Mouse (Mus musculus) myocyte (in vitro differentiated cells): ENCODE results near the gene Mad1l1. TPM values are rescaled to one million over a fixed set of nuclear protein-coding genes. Genes with fewer than 3 reads are reported as not detected.

ENCODE experiments used
- H3K27me3 ChIP-seq: one replicate; pipeline ENCODE4 v1.6.1; 2011; ENCODE audit not compliant: control insufficient read depth, insufficient read depth, insufficient read length
- H3K36me3 ChIP-seq: one replicate; pipeline ENCODE4 v1.6.1; 2011; ENCODE audit not compliant: control insufficient read depth, insufficient read depth
- H3K4me2 ChIP-seq: one replicate; pipeline ENCODE4 v1.6.1; 2011; ENCODE audit warnings: low read depth, control low read depth
- H3K4me3 ChIP-seq: one replicate; pipeline ENCODE4 v1.5.1; 2011; ENCODE audit warnings: mild to moderate bottlenecking, control low read depth, moderate library complexity
- H3K79me2 ChIP-seq: one replicate; pipeline ENCODE4 v1.6.1; 2011; ENCODE audit not compliant: control insufficient read depth, insufficient read depth
- H3ac ChIP-seq: one replicate; pipeline ENCODE4 v1.6.1; 2011; ENCODE audit not compliant: control insufficient read depth, insufficient read length
- CEBPB ChIP-seq: IDR thresholded peaks from 2 replicates; pipeline ENCODE4 v1.6.1; 2011; ENCODE audit warnings: mild to moderate bottlenecking, moderate library complexity; ENCODE audit not compliant: poor library complexity, insufficient read depth, severe bottlenecking
- E2F4 ChIP-seq: IDR thresholded peaks from one replicate; pipeline ENCODE4 v1.6.1; 2011; ENCODE audit warnings: mild to moderate bottlenecking, control low read depth, moderate library complexity; ENCODE audit not compliant: insufficient read depth
- MAX ChIP-seq: IDR thresholded peaks from one replicate; pipeline ENCODE4 v1.6.1; 2011; ENCODE audit warnings: low read depth, mild to moderate bottlenecking, control low read depth
- MYOD1 ChIP-seq, 3 experiments: IDR thresholded peaks; one replicate each; pipeline ENCODE4 v1.6.1; 2011; ENCODE audit warnings: control low read depth in 2 of 3, low read depth in 2 of 3, mild to moderate bottlenecking in 2 of 3, moderate library complexity in 1 of 3; ENCODE audit not compliant: insufficient read length in 2 of 3, control insufficient read depth in 1 of 3
- MYOG ChIP-seq, 3 experiments: IDR thresholded peaks; one replicate each; pipeline ENCODE4 v1.6.1; 2011; ENCODE audit warnings: control low read depth in 2 of 3, low read depth in 2 of 3, mild to moderate bottlenecking in 2 of 3; ENCODE audit not compliant: insufficient read length in 2 of 3, control insufficient read depth in 1 of 3, insufficient read depth in 1 of 3
- POLR2A ChIP-seq: IDR thresholded peaks from one replicate; pipeline ENCODE4 v1.6.1; 2011; ENCODE audit warnings: low read depth, mild to moderate bottlenecking, control low read depth, moderate library complexity; ENCODE audit not compliant: insufficient read length
- POLR2AphosphoS2 ChIP-seq: IDR thresholded peaks from one replicate; pipeline ENCODE4 v1.6.1; 2011; ENCODE audit warnings: low read depth, control low read depth; ENCODE audit not compliant: insufficient read length
- REST ChIP-seq: IDR thresholded peaks from one replicate; pipeline ENCODE4 v1.6.1; 2011; ENCODE audit warnings: mild to moderate bottlenecking, control low read depth, moderate library complexity; ENCODE audit not compliant: insufficient read depth, insufficient read length
- SRF ChIP-seq: IDR thresholded peaks from one replicate; pipeline ENCODE4 v1.6.1; 2011; ENCODE audit warnings: low read depth; ENCODE audit not compliant: control insufficient read depth, insufficient read length
- TCF12 ChIP-seq: IDR thresholded peaks from one replicate; pipeline ENCODE4 v1.6.1; 2011; ENCODE audit warnings: mild to moderate bottlenecking, control low read depth; ENCODE audit not compliant: poor library complexity, insufficient read depth, severe bottlenecking
- TCF3 ChIP-seq: IDR thresholded peaks from one replicate; pipeline ENCODE4 v1.6.1; 2011; ENCODE audit warnings: low read depth, control low read depth; ENCODE audit not compliant: insufficient read length
- USF1 ChIP-seq: IDR thresholded peaks from one replicate; pipeline ENCODE4 v1.6.1; 2011; ENCODE audit warnings: low read depth, mild to moderate bottlenecking, control low read depth, moderate library complexity
- polyA plus RNA-seq: library from polyadenylated mRNA; unstranded; fragments of >200 nt; fragmentation: generic; extraction: Trizol; gene quantifications from one replicate; pipeline ENCODE4 v1.2.1, GENCODE M21; 2012; ENCODE audit warnings: missing spikeins

The Mad1l1 gene
- polyA plus RNA-seq, 1 experiment: 35.6 TPM

DNA sequence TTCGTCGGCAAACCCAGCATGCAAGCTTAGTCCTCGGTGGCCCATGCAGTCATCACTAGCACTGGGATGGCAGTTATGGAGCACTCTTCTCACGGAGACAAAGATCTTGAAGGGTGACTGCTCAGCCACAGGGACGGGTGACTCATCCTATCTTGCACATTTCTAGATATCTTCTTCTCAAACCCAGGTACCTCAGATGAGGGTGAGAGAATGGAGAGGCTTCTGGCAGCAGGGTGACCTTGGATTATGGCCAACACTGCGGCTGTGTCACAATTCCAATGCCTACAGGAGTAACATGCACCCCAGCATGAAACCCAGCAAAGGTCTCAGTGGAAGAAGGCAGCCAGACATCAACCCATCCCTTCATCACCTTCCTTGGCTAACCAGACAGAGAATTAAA, 154.3 kb downstream of the Mad1l1 start:
- no peak overlapping the region for H3K4me3 ChIP-seq
- H3K27me3 ChIP-seq: no peaks in the 10 kb centered on the region
- H3K4me2 ChIP-seq: no peak overlapping the region

GRCm38 (mm10) chr5:140163947-140164346, 157.4 kb downstream of the Mad1l1 start:
- Histone ChIP-seq H3K36me3 (no peaks in the 10 kb centered on the region), H3ac (no peak overlapping the region), H3K79me2 (no peaks in the 10 kb centered on the region), H3K4me3 (no peak overlapping the region), H3K4me2 (no peak overlapping the region), H3K27me3 (no peaks in the 10 kb centered on the region)
- TF ChIP-seq TCF12 (no peak), USF1 (no peak), CEBPB (no peak), MAX (no peak), TCF3 (no peak), MYOD1 (IDR thresholded peaks at IDR 0.05; ENCODE audit: control insufficient read depth in 1 of 3, insufficient read length in 2 of 3, low read depth in 2 of 3) (no peak), POLR2AphosphoS2 (no peak), MYOG (IDR thresholded peaks at IDR 0.05; ENCODE audit: control insufficient read depth in 1 of 3, insufficient read depth in 1 of 3, insufficient read length in 2 of 3, low read depth in 2 of 3) (no peak), SRF (no peak), POLR2A (no peak), E2F4 (no peak), REST (no peak)

More for the DNA sequence above, 154.3 kb downstream of the Mad1l1 start:
- Histone ChIP-seq H3K79me2 (no peaks in the 10 kb centered on the region), H3ac (no peak overlapping the region), H3K36me3 (no peaks in the 10 kb centered on the region)
- TF ChIP-seq CEBPB (no peak), E2F4 (no peak), TCF3 (no peak)

DNA sequence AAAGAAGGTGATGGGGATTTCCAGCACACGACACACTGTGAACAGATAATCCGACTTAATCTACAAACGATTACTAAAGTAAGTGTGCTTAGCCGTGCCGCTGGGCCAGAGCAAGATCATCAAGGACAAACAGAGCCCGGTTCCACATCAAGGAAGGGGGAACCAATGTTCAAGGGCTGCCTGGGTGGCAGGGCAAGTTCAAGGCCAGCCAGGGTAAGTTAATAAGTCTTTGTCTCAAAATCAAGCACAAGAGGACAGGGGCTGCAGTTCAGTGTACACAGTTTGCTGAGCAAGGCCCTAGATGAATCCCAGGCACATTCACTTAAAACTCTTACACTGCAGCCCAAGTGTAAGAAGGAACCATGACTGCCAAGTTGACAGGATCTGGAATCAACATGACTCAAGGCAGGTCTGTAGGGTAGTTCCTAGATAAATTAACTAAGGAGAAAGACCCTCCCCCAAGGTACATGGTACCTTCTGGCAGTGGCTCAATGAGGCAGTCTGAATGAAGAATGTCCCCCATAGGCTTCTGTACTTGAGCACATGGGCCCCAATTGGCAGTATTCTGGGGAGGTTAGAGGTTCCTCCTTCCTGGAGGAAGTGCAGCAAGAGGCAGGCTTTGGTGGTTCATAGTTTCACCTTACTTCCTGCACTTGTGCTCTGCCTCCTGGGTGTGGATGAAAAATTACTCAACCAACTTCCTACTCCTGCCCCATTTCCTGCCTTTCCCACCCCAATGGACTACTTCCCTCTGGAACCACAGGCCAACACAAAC, 159.1 kb downstream of the Mad1l1 start:
- no peaks in the 10 kb centered on the region for H3K36me3 ChIP-seq
- H3ac ChIP-seq: no peak overlapping the region
- no peak overlapping the region for H3K4me3 ChIP-seq
- TF ChIP-seq TCF12 (no peak), USF1 (no peak)
- H3K79me2 ChIP-seq: no peaks in the 10 kb centered on the region
- no peak overlapping the region for H3K4me2 ChIP-seq
- H3K27me3 ChIP-seq: no peaks in the 10 kb centered on the region

DNA sequence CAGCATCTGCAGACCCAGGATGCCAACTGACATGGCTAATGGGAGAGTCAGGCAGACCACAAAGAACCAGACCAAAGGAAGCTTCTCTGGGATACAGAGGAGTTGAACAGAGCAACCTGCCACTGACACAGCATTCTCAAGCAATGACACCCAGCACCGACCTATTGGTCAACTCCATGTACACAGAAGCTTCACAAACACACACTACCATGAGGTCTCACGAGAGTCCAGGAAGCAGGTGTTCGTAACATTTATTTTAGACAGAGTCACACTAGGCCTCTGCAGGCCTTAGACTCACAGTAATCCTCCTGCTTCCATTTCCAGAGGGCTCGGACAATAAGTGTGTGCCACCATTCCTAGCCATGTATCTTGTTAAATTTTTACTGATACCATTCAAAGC, 162.3 kb downstream of the Mad1l1 start:
- TF ChIP-seq POLR2A (no peak), CEBPB (no peak), MYOD1 (IDR thresholded peaks at IDR 0.05; ENCODE audit: control insufficient read depth in 1 of 3, insufficient read length in 2 of 3, low read depth in 2 of 3) (no peak), TCF3 (no peak), MAX (no peak), TCF12 (no peak), REST (no peak), MYOG (IDR thresholded peaks at IDR 0.05; ENCODE audit: control insufficient read depth in 1 of 3, insufficient read depth in 1 of 3, insufficient read length in 2 of 3, low read depth in 2 of 3) (no peak)
- H3K4me3 ChIP-seq: no peak overlapping the region
- H3K27me3 ChIP-seq: no peaks in the 10 kb centered on the region
- no peak overlapping the region for H3K4me2 ChIP-seq
- H3K79me2 ChIP-seq: no peaks in the 10 kb centered on the region
- H3ac ChIP-seq: no peak overlapping the region
- no peaks in the 10 kb centered on the region for H3K36me3 ChIP-seq

DNA sequence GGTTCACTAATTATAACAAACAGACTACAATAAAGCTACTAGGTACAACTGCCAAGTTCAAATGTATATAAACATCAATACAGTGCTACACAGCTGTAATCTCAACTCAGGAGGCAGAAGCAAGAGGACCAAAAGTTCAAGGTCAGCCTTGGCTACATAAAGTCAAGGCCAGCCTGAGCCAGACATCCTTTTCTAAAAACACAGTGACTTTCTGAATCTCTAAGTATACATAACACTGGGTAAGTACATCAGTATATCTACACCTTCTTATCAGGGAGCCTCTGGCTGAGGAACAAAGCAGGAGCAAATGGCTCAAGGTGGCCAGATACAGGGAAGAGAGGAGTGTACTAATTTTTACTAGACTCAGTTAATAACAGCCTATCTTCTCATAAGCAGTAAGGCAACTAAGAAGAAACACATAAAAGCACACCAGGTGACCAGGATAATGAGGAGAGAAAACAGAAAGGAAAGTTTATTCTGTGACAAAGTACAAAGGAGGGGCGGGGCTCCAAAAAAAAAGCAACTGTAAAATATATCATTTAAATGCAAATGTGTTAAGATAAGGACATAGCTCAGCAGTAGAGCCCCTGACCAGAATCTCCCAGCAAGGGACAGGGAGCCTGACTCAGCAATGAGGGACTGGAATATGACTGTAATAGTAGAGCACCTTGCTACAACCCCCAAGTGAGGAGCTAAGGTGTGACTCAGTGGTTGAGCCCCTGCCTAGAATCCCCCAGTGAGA, 163.3 kb downstream of the Mad1l1 start:
- H3K4me2 ChIP-seq: no peak overlapping the region
- H3K79me2 ChIP-seq: no peaks in the 10 kb centered on the region
- H3ac ChIP-seq: no peak overlapping the region
- H3K27me3 ChIP-seq: no peaks in the 10 kb centered on the region
- H3K4me3 ChIP-seq: no peak overlapping the region
- H3K36me3 ChIP-seq: no peaks in the 10 kb centered on the region
- no peak for TF ChIP-seq MYOD1 (IDR thresholded peaks at IDR 0.05; ENCODE audit: control insufficient read depth in 1 of 3, insufficient read length in 2 of 3, low read depth in 2 of 3)
- TF ChIP-seq SRF: no peak
